Mouse (Mus musculus): ENCODE data around the gene Malsu1. TPM values are rescaled to one million over a fixed set of nuclear protein-coding genes. Genes with fewer than 3 reads are reported as not detected.

The Malsu1 gene
- polyA plus RNA-seq, 1 experiment from 2014 or later = 74.2 TPM

GRCm38 (mm10) chr6:49057053-49058021 lies 16.3 kb upstream of the Malsu1 start:
- Histone ChIP-seq H3K36me3 (replicated peaks; ENCODE audit: control insufficient read depth, insufficient read depth) (no peaks in the 10 kb centered on the region), H3K9me3 (ENCODE audit: control insufficient read depth, low read length) (no peaks in the 10 kb centered on the region), H3K4me3 (replicated peaks; ENCODE audit: low read length) (no peak overlapping the region), H3K27me3 (ENCODE audit: control insufficient read depth, insufficient read depth, low read length) (no peaks in the 10 kb centered on the region), H3K4me1 (replicated peaks; ENCODE audit: control insufficient read depth, insufficient read depth, low read length) (peaks cover 5% of the 10 kb centered on the region), H3K9ac (no peak overlapping the region), H3K4me2 (replicated peaks) (no peak overlapping the region), H3K27ac (no peak overlapping the region)
- 35% methylated on average over 8 of the region's 8 CpGs for WGBS
- DNase-seq (ENCODE audit: low spot score) (peak; percentile 84), ATAC-seq (ENCODE audit: low FRiP score) (0 out of 2 replicates have a peak, but pooled peaks have one; percentile 40)

GRCm38 (mm10) chr6:49068361-49068760 lies 5.2 kb upstream of the Malsu1 start:
- 56% methylated on average over 3 of the region's 4 CpGs for WGBS
- Histone ChIP-seq H3K4me3 (replicated peaks; ENCODE audit: low read length) (no peak overlapping the region), H3K36me3 (replicated peaks; ENCODE audit: control insufficient read depth, insufficient read depth) (no peaks in the 10 kb centered on the region), H3K4me2 (replicated peaks) (no peak overlapping the region), H3K9me3 (ENCODE audit: control insufficient read depth, low read length) (no peaks in the 10 kb centered on the region), H3K27ac (no peak overlapping the region), H3K9ac (no peak overlapping the region), H3K4me1 (replicated peaks; ENCODE audit: control insufficient read depth, insufficient read depth, low read length) (0 out of 2 replicates have a peak, but pooled peaks cover 4% of the 10 kb centered on the region), H3K27me3 (ENCODE audit: control insufficient read depth, insufficient read depth, low read length) (no peaks in the 10 kb centered on the region)
- DNase-seq (ENCODE audit: low spot score) (no peak), ATAC-seq (ENCODE audit: low FRiP score) (no peak)

GRCm38 (mm10) chr6:49074117-49074490 lies 509 bp downstream of the Malsu1 start:
- no peaks in the 10 kb centered on the region for H3K9me3 ChIP-seq (ENCODE audit: control insufficient read depth, low read length)
- peak overlapping the region; percentile 96 for H3K9ac ChIP-seq
- under 1% methylated on average over 19 of the region's 19 CpGs for WGBS
- peak overlapping the region; percentile 83 for H3K27ac ChIP-seq
- no peaks in the 10 kb centered on the region for H3K27me3 ChIP-seq (ENCODE audit: control insufficient read depth, insufficient read depth, low read length)
- H3K4me2 ChIP-seq (replicated peaks) = peak overlapping the region; percentile 80
- H3K4me1 ChIP-seq (replicated peaks; ENCODE audit: control insufficient read depth, insufficient read depth, low read length) = peaks cover 17% of the 10 kb centered on the region
- H3K4me3 ChIP-seq (replicated peaks; ENCODE audit: low read length) = peak overlapping the region; percentile 97
- ATAC-seq (ENCODE audit: low FRiP score) (peak; percentile 44), DNase-seq (ENCODE audit: low spot score) (no peak)
- H3K36me3 ChIP-seq (replicated peaks; ENCODE audit: control insufficient read depth, insufficient read depth) = no peaks in the 10 kb centered on the region

- no peak for DNase-seq (ENCODE audit: low spot score)
- no peak for ATAC-seq (ENCODE audit: low FRiP score)
- H3K9ac ChIP-seq = no peak overlapping the region
Measured at GRCm38 (mm10) chr6:49077894-49078293, 4.3 kb downstream of the Malsu1 start.

GRCm38 (mm10) chr6:49079313-49079712 lies 5.7 kb downstream of the Malsu1 start:
- Histone ChIP-seq H3K27ac (no peak overlapping the region), H3K27me3 (ENCODE audit: control insufficient read depth, insufficient read depth, low read length) (no peaks in the 10 kb centered on the region), H3K36me3 (replicated peaks; ENCODE audit: control insufficient read depth, insufficient read depth) (peaks cover 13% of the 10 kb centered on the region), H3K9me3 (ENCODE audit: control insufficient read depth, low read length) (no peaks in the 10 kb centered on the region), H3K4me2 (replicated peaks) (no peak overlapping the region), H3K4me3 (replicated peaks; ENCODE audit: low read length) (no peak overlapping the region), H3K9ac (no peak overlapping the region), H3K4me1 (replicated peaks; ENCODE audit: control insufficient read depth, insufficient read depth, low read length) (peaks cover 12% of the 10 kb centered on the region)
- ATAC-seq (ENCODE audit: low FRiP score) = no peak
- no peak for DNase-seq (ENCODE audit: low spot score)
- WGBS = 93% methylated on average over 1 of the region's 1 CpGs

More at GRCm38 (mm10) chr6:49077894-49078293, 4.3 kb downstream of the Malsu1 start:
- Histone ChIP-seq H3K27me3 (ENCODE audit: control insufficient read depth, insufficient read depth, low read length) (no peaks in the 10 kb centered on the region), H3K4me3 (replicated peaks; ENCODE audit: low read length) (no peak overlapping the region), H3K9me3 (ENCODE audit: control insufficient read depth, low read length) (no peaks in the 10 kb centered on the region), H3K4me1 (replicated peaks; ENCODE audit: control insufficient read depth, insufficient read depth, low read length) (peaks cover 16% of the 10 kb centered on the region), H3K27ac (no peak overlapping the region), H3K4me2 (replicated peaks) (no peak overlapping the region), H3K36me3 (replicated peaks; ENCODE audit: control insufficient read depth, insufficient read depth) (peaks cover under 1% of the 10 kb centered on the region; the same call in 1 of the 2 replicates)
- WGBS = 92% methylated on average over 2 of the region's 2 CpGs

GRCm38 (mm10) chr6:49083008-49083407 lies 9.4 kb downstream of the Malsu1 start:
- no peaks in the 10 kb centered on the region for H3K4me1 ChIP-seq (replicated peaks; ENCODE audit: control insufficient read depth, insufficient read depth, low read length)
- H3K36me3 ChIP-seq (replicated peaks; ENCODE audit: control insufficient read depth, insufficient read depth) = peaks cover 48% of the 10 kb centered on the region
- no peak overlapping the region for H3K9ac ChIP-seq
- no peak overlapping the region for H3K4me2 ChIP-seq (replicated peaks)
- WGBS = 92% methylated on average over 4 of the region's 4 CpGs
- H3K4me3 ChIP-seq (replicated peaks; ENCODE audit: low read length) = no peak overlapping the region
- H3K9me3 ChIP-seq (ENCODE audit: control insufficient read depth, low read length) = no peaks in the 10 kb centered on the region
- DNase-seq (ENCODE audit: low spot score) (no peak), ATAC-seq (ENCODE audit: low FRiP score) (no peak)
- no peaks in the 10 kb centered on the region for H3K27me3 ChIP-seq (ENCODE audit: control insufficient read depth, insufficient read depth, low read length)
- no peak overlapping the region for H3K27ac ChIP-seq

GRCm38 (mm10) chr6:49094968-49095367 lies 21.4 kb downstream of the Malsu1 start:
- Histone ChIP-seq H3K9me3 (ENCODE audit: control insufficient read depth, low read length) (no peaks in the 10 kb centered on the region), H3K4me3 (replicated peaks; ENCODE audit: low read length) (no peak overlapping the region), H3K27ac (no peak overlapping the region), H3K27me3 (ENCODE audit: control insufficient read depth, insufficient read depth, low read length) (no peaks in the 10 kb centered on the region), H3K4me1 (replicated peaks; ENCODE audit: control insufficient read depth, insufficient read depth, low read length) (peaks cover 13% of the 10 kb centered on the region; the same call in 1 of the 2 replicates), H3K9ac (no peak overlapping the region), H3K36me3 (replicated peaks; ENCODE audit: control insufficient read depth, insufficient read depth) (peaks cover 77% of the 10 kb centered on the region), H3K4me2 (replicated peaks) (no peak overlapping the region)
- WGBS = 91% methylated on average over 10 of the region's 10 CpGs
- DNase-seq (ENCODE audit: low spot score) (no peak), ATAC-seq (ENCODE audit: low FRiP score) (no peak)

- 84% methylated on average over 7 of the region's 7 CpGs for WGBS
- no peak overlapping the region for H3K4me2 ChIP-seq (replicated peaks)
- H3K4me3 ChIP-seq (replicated peaks; ENCODE audit: low read length) = no peak overlapping the region
Measured at GRCm38 (mm10) chr6:49096421-49096820, 22.8 kb downstream of the Malsu1 start.

GRCm38 (mm10) chr6:49096933-49097461 lies 23.4 kb downstream of the Malsu1 start:
- Histone ChIP-seq H3K4me3 (replicated peaks; ENCODE audit: low read length) (no peak overlapping the region), H3K4me1 (replicated peaks; ENCODE audit: control insufficient read depth, insufficient read depth, low read length) (peaks cover 13% of the 10 kb centered on the region; the same call in 1 of the 2 replicates), H3K27ac (peak overlapping the region; percentile 20; the same call in 1 of the 2 replicates), H3K9me3 (ENCODE audit: control insufficient read depth, low read length) (no peaks in the 10 kb centered on the region), H3K27me3 (ENCODE audit: control insufficient read depth, insufficient read depth, low read length) (no peaks in the 10 kb centered on the region), H3K36me3 (replicated peaks; ENCODE audit: control insufficient read depth, insufficient read depth) (peaks cover 63% of the 10 kb centered on the region), H3K9ac (no peak overlapping the region), H3K4me2 (replicated peaks) (peak overlapping the region; percentile 30; the same call in 1 of the 2 replicates)
- WGBS = 40% methylated on average over 13 of the region's 13 CpGs
- peak; percentile 59 for DNase-seq (ENCODE audit: low spot score)
- peak; percentile 46; the same call in 1 of the 2 replicates for ATAC-seq (ENCODE audit: low FRiP score)

More at GRCm38 (mm10) chr6:49096421-49096820, 22.8 kb downstream of the Malsu1 start:
- Histone ChIP-seq H3K9me3 (ENCODE audit: control insufficient read depth, low read length) (no peaks in the 10 kb centered on the region), H3K4me1 (replicated peaks; ENCODE audit: control insufficient read depth, insufficient read depth, low read length) (peaks cover 13% of the 10 kb centered on the region; the same call in 1 of the 2 replicates), H3K9ac (no peak overlapping the region), H3K27ac (peak overlapping the region; percentile 20; the same call in 1 of the 2 replicates), H3K36me3 (replicated peaks; ENCODE audit: control insufficient read depth, insufficient read depth) (peaks cover 68% of the 10 kb centered on the region), H3K27me3 (ENCODE audit: control insufficient read depth, insufficient read depth, low read length) (no peaks in the 10 kb centered on the region)
- 0 out of 2 replicates have a peak, but pooled peaks have one; percentile 2 for ATAC-seq (ENCODE audit: low FRiP score)
- DNase-seq (ENCODE audit: low spot score) = no peak
